Mouse (Mus musculus): ENCODE results near the gene Vps8. TPM values are rescaled to one million over a fixed set of nuclear protein-coding genes. Genes with fewer than 3 reads are reported as not detected.

Vps8 gene
- polyA plus RNA-seq, 1 experiment from 2014 or later = 50.5 TPM

GRCm38 (mm10) chr16:21423546-21423910 lies 610 bp downstream of the Vps8 start:
- WGBS (ENCODE audit: missing documents) = 0% methylated on average over 10 of the region's 10 CpGs
- Histone ChIP-seq H3K36me3 (ENCODE audit: inconsistent target) (no peaks in the 10 kb centered on the region), H3K4me3 (ENCODE audit: inconsistent target) (peak overlapping the region; percentile 53), H3K27ac (no peak overlapping the region), H3K79me2 (ENCODE audit: inconsistent target) (peaks cover 52% of the 10 kb centered on the region; the same call in 1 of the 2 replicates)

- Histone ChIP-seq H3K36me3 (ENCODE audit: inconsistent target) (no peaks in the 10 kb centered on the region), H3K4me3 (ENCODE audit: inconsistent target) (no peak overlapping the region), H3K79me2 (ENCODE audit: inconsistent target) (peaks cover 87% of the 10 kb centered on the region; the same call in 1 of the 2 replicates), H3K27ac (no peak overlapping the region)
- 96% methylated on average over 5 of the region's 5 CpGs for WGBS (ENCODE audit: missing documents)
These were observed 5.2 kb downstream of the Vps8 start for GRCm38 (mm10) chr16:21428131-21428530.

DNA sequence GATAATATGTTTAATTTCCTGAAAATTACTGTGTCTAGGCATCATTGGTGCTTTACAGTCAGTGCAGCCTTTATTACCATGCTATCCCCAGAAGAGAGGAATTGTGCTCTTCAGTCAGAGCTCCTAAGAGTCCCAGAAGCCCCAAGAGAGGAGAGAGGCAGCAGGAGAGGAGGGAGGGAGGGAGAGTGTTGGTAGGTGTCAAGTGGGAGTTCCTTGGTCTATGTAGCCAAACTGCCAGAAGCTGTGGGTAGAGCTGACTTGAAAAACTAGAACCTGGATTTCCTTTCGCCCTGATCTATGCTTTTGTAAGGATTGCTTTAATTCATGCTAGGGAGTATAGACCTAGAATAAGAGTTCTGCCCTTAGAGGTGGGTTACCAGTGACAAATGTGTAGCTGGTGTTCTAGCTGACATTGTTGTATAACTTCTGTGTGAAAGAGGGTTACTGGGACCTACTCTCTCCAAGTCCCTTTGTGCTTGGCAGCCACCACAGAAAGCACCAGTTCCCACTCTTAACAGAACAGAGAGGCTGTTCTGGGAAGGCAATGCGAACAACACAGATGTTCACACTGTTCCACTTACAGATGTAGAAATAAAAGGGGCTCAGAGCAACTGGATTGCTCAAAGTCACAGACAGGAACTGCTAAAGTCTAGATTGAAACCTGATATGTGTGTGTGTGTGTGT lies 7.6 kb downstream of the Vps8 start:
- no peak overlapping the region for H3K27ac ChIP-seq
- H3K4me3 ChIP-seq (ENCODE audit: inconsistent target) = no peak overlapping the region
- peaks cover 2% of the 10 kb centered on the region; the same call in 1 of the 2 replicates for H3K36me3 ChIP-seq (ENCODE audit: inconsistent target)
- peaks cover 67% of the 10 kb centered on the region; the same call in 1 of the 2 replicates for H3K79me2 ChIP-seq (ENCODE audit: inconsistent target)
- 96% methylated on average over 2 of the region's 2 CpGs for WGBS (ENCODE audit: missing documents)

DNA sequence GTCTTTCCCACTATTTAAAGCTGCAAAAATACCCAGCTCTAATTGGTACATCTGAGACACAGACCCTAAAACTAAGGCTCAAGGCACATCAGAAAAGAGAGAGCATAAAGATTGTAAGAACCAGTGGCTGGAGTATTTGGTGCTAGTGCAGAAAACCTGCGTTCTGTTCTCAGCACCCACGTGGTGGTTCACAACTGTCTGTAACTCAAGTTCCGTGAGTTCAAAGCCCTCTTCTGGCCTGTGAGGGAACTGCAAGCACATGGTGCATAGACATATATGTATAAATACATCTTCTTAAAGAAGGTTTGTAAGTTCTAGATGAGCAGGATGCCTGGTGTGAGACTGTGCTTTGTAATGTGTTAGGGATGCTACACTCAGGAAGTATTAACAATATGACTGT lies 8.7 kb downstream of the Vps8 start:
- H3K36me3 ChIP-seq (ENCODE audit: inconsistent target) = peaks cover 5% of the 10 kb centered on the region; the same call in 1 of the 2 replicates
- H3K79me2 ChIP-seq (ENCODE audit: inconsistent target) = peaks cover 57% of the 10 kb centered on the region; the same call in 1 of the 2 replicates
- no peak overlapping the region for H3K4me3 ChIP-seq (ENCODE audit: inconsistent target)
- no peak overlapping the region for H3K27ac ChIP-seq
- WGBS (ENCODE audit: missing documents) = 96% methylated on average over 3 of the region's 3 CpGs

GRCm38 (mm10) chr16:21433543-21433942 lies 10.6 kb downstream of the Vps8 start:
- Histone ChIP-seq H3K36me3 (ENCODE audit: inconsistent target) (peaks cover 17% of the 10 kb centered on the region), H3K4me3 (ENCODE audit: inconsistent target) (no peak overlapping the region), H3K79me2 (ENCODE audit: inconsistent target) (peaks cover 37% of the 10 kb centered on the region; the same call in 1 of the 2 replicates), H3K27ac (no peak overlapping the region)
- whole genome bisulfite sequencing (ENCODE audit: missing documents) = 81% methylated on average over 3 of the region's 3 CpGs

GRCm38 (mm10) chr16:21441012-21441411 lies 18.1 kb downstream of the Vps8 start:
- Histone ChIP-seq H3K79me2 (ENCODE audit: inconsistent target) (no peaks in the 10 kb centered on the region), H3K27ac (no peak overlapping the region), H3K4me3 (ENCODE audit: inconsistent target) (no peak overlapping the region), H3K36me3 (ENCODE audit: inconsistent target) (peaks cover 55% of the 10 kb centered on the region)

DNA sequence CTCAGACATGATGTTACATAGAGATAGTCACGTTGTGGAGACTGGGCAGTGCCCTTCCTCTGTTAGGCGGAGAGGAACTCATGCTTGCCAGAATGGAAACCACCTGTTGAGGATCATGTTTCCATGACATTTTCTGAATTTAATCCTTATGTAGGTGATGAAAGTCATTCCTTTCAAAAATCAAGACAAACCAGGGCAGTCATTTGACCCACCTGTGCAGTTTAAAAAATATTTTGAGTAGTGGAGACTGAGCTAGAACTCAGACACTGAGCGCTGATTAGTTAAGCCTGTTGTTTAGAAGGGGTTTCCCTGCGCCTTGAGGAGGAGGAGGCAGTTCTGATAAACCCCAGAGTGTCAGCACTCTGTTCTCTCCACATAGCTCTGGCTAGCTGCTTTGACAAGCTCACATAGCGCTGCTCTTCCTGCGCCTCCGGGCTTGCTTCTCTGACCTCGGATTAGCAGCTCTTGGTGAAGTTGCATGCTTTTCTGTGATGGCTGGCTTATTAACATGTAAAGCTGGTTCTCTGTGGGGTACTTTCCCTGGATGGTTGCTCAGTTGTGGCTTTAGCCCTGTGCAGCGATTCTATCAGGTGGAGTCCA lies 22.2 kb downstream of the Vps8 start:
- H3K27ac ChIP-seq = no peak overlapping the region
- H3K36me3 ChIP-seq (ENCODE audit: inconsistent target) = peaks cover 54% of the 10 kb centered on the region
- 91% methylated on average over 9 of the region's 9 CpGs for WGBS (ENCODE audit: missing documents)
- no peak overlapping the region for H3K4me3 ChIP-seq (ENCODE audit: inconsistent target)
- no peaks in the 10 kb centered on the region for H3K79me2 ChIP-seq (ENCODE audit: inconsistent target)

DNA sequence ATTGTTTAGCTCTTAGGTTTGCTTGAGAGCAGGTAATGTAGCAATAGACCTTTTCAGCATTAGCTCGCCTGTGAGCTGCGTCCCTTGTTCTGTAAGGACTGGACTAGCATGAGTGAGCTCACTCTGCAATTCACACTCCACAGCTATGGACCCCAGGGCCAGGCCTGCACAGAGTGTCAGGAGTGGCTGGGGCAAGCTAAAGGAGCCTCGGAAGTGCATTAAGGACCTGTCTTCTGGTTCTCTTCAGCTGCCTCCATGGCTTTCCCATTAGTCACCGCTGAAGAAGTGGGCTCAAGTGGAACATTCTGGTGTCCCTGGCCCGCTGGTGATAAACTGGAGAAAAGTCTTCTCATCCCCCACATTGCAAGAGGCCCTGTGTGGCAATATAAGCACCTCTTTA lies 24.5 kb downstream of the Vps8 start:
- peaks cover 54% of the 10 kb centered on the region for H3K36me3 ChIP-seq (ENCODE audit: inconsistent target)
- no peak overlapping the region for H3K27ac ChIP-seq
- H3K4me3 ChIP-seq (ENCODE audit: inconsistent target) = no peak overlapping the region
- no peaks in the 10 kb centered on the region for H3K79me2 ChIP-seq (ENCODE audit: inconsistent target)
- 93% methylated on average over 5 of the region's 5 CpGs for WGBS (ENCODE audit: missing documents)

- H3K4me3 ChIP-seq (ENCODE audit: inconsistent target) = no peak overlapping the region
- WGBS (ENCODE audit: missing documents) = 98% methylated on average over 5 of the region's 5 CpGs
- no peaks in the 10 kb centered on the region for H3K79me2 ChIP-seq (ENCODE audit: inconsistent target)
- peaks cover 44% of the 10 kb centered on the region; the same call in 1 of the 2 replicates for H3K36me3 ChIP-seq (ENCODE audit: inconsistent target)
- no peak overlapping the region for H3K27ac ChIP-seq
These were observed 25.5 kb downstream of the Vps8 start for GRCm38 (mm10) chr16:21448464-21448863.

DNA sequence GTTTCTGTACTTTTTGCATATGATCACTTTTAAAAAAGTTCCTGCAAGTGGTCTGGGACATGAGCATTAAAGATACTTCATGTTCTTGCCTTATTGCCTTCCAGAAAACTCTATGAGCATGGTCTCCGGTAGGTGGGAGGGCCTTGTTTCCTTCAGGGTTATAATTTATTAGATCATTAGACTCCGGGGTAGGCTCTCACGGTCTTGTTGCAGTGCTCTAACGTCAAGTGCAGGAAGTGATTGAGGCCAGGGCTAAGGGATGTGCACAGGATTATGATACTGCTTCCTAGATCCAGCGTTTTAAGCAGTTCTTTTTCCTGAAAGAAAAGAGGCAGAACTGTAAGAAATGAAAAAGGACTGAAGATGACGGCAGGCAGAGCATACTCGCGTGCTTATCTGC lies 27.0 kb downstream of the Vps8 start:
- Histone ChIP-seq H3K4me3 (ENCODE audit: inconsistent target) (no peak overlapping the region), H3K79me2 (ENCODE audit: inconsistent target) (no peaks in the 10 kb centered on the region), H3K27ac (no peak overlapping the region), H3K36me3 (ENCODE audit: inconsistent target) (peaks cover 35% of the 10 kb centered on the region; the same call in 1 of the 2 replicates)
- 74% methylated on average over 8 of the region's 8 CpGs for WGBS (ENCODE audit: missing documents)

DNA sequence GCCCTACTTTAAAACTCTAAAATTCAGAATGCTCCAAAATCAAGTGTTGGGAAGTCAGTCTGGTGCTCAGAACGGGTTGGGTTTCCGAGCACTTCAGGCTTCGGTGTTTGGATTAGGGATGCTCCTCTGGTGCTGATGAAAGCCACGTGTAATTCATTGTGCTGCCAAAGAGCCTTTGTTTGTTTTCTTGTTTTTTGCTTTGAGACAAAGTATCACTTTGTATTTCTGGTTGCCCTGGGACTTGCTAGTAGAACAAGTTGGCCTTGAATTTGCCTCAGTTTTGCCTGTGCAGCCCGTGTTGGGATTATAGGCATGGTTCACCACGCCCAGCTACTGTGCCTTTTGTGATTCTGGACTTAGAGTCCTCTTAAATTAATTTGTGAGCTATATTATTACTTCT lies 29.7 kb downstream of the Vps8 start:
- Histone ChIP-seq H3K36me3 (ENCODE audit: inconsistent target) (peaks cover 39% of the 10 kb centered on the region), H3K27ac (no peak overlapping the region), H3K4me3 (ENCODE audit: inconsistent target) (no peak overlapping the region), H3K79me2 (ENCODE audit: inconsistent target) (no peaks in the 10 kb centered on the region)
- WGBS (ENCODE audit: missing documents) = 100% methylated on average over 6 of the region's 6 CpGs

DNA sequence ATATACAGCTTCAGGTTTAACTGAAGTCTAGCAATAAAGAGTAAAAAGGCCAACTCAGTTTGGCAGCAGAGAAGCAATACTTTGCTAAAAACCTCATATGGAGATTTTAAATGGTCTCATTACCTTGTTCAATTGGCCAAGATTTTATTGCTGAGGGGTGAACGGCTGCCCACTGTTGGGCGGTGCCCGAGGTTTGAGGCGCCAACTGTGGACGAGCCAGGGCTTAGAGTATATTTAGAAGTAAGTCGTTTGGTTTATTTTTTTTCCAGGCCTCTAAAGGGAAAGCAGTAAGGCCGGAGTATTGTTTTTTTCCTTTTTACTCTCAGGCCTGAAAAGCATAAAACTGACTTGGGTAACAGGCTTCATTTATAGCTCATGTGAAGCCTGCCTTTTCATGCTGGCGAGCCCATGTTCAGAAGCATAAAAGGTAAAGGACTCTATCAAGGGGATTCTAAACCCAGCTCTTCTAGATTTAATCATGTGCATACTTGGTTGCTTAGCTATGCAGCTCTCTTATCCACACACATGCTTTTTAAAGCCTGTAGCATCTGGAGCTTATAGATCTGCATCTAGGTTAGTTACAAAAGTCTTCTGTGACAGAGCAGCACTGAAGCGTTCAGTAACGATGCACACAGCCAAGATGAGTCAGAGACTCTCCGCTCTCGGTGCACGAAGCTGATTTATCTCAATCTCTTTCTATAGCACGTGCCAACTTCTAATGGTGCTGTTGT lies 34.9 kb downstream of the Vps8 start:
- H3K4me3 ChIP-seq (ENCODE audit: inconsistent target) = no peak overlapping the region

GRCm38 (mm10) chr16:21465868-21466267 lies 43.0 kb downstream of the Vps8 start:
- H3K36me3 ChIP-seq (ENCODE audit: inconsistent target) = peaks cover 61% of the 10 kb centered on the region
- 57% methylated on average over 8 of the region's 8 CpGs for WGBS (ENCODE audit: missing documents)
- H3K27ac ChIP-seq = no peak overlapping the region
- no peak overlapping the region for H3K4me3 ChIP-seq (ENCODE audit: inconsistent target)
- no peaks in the 10 kb centered on the region for H3K79me2 ChIP-seq (ENCODE audit: inconsistent target)

More for the DNA sequence above, 34.9 kb downstream of the Vps8 start:
- Histone ChIP-seq H3K79me2 (ENCODE audit: inconsistent target) (no peaks in the 10 kb centered on the region), H3K27ac (no peak overlapping the region), H3K36me3 (ENCODE audit: inconsistent target) (peaks cover 66% of the 10 kb centered on the region)
- WGBS (ENCODE audit: missing documents) = 88% methylated on average over 14 of the region's 14 CpGs

DNA sequence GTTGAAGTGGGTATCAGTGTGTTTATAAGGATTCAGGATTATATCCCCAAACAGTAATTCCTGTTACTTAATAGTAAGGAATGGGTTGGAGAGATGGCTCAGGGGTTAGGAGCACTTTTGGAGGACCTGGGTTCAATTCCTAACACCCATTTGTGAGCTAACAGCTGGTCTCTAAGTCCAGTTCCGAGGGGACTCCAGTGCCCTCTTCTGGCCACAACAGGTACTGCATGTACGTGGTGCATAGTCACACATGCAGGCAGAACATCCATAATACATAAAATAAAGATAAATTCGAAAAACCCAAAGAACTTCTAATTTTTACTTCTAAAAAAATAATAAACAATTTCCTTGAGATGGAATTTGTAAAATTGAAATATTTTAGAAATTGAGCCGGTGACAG lies 47.5 kb downstream of the Vps8 start:
- H3K36me3 ChIP-seq (ENCODE audit: inconsistent target) = peaks cover 52% of the 10 kb centered on the region

DNA sequence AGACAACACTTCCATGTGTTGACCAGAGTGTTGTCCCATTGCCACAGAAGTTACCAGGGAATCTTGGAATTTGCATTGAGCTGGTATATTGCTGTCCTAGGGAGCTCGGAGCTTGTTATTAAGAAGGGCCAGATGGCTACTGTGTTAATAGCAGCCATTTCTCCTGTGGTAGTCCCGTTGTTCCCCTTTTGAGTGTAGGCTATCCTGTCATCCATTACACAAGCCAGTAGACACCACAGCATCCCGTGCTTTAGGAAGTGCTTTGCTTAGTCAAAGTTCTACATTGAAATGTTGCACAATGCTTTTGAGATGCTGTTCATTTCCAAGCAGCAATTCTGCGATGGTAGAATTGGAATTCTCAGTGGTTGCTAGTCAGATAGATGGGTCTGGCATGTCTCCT lies 54.2 kb downstream of the Vps8 start:
- H3K27ac ChIP-seq = no peak overlapping the region
- H3K79me2 ChIP-seq (ENCODE audit: inconsistent target) = no peaks in the 10 kb centered on the region
- WGBS (ENCODE audit: missing documents) = 48% methylated on average over 4 of the region's 4 CpGs
- H3K4me3 ChIP-seq (ENCODE audit: inconsistent target) = no peak overlapping the region
- H3K36me3 ChIP-seq (ENCODE audit: inconsistent target) = peaks cover 46% of the 10 kb centered on the region

More for the DNA sequence above, 47.5 kb downstream of the Vps8 start:
- no peak overlapping the region for H3K4me3 ChIP-seq (ENCODE audit: inconsistent target)
- H3K27ac ChIP-seq = no peak overlapping the region
- 89% methylated on average over 4 of the region's 4 CpGs for WGBS (ENCODE audit: missing documents)
- H3K79me2 ChIP-seq (ENCODE audit: inconsistent target) = no peaks in the 10 kb centered on the region
